Mouse (Mus musculus) midbrain, embryonic 16.5 days (tissue): ENCODE measurements around the gene Loxl1. TPM values are rescaled to one million over a fixed set of nuclear protein-coding genes. Genes with fewer than 3 reads are reported as not detected.

Experiments
- ATAC-seq: fragments of 200-750 bp; cut with Nextera tagmentation; 2 replicates; pipeline ENCODE4 v1.8.0; 2017; ENCODE audit warnings: moderate TSS enrichment
- H3K27ac ChIP-seq: fragments of 300-500 bp; sonication (generic); 2 replicates; pipeline ENCODE4 v1.5.1; 2014; ENCODE audit warnings: mild to moderate bottlenecking, low read length, mixed read lengths
- H3K27me3 ChIP-seq: fragments of 300-500 bp; sonication (generic); 2 replicates; pipeline ENCODE4 v1.6.1; 2014; ENCODE audit warnings: low read depth, low read length, mixed read lengths; ENCODE audit not compliant: control insufficient read depth, insufficient read depth
- H3K36me3 ChIP-seq: fragments of 300-500 bp; sonication (generic); 2 replicates; pipeline ENCODE4 v1.6.1; 2014; ENCODE audit warnings: mild to moderate bottlenecking, low read length, moderate library complexity, mixed read lengths; ENCODE audit not compliant: control insufficient read depth, insufficient read depth
- H3K4me1 ChIP-seq: fragments of 300-500 bp; sonication (generic); 2 replicates; pipeline ENCODE4 v1.6.1; 2014; ENCODE audit warnings: mild to moderate bottlenecking, low read length, mixed read lengths; ENCODE audit not compliant: control insufficient read depth, insufficient read depth
- H3K4me2 ChIP-seq: fragments of 300-500 bp; sonication (generic); 2 replicates; pipeline ENCODE4 v1.6.1; 2014; ENCODE audit warnings: mild to moderate bottlenecking, low read length, mixed read lengths
- H3K4me3 ChIP-seq: fragments of 300-500 bp; sonication (generic); 2 replicates; pipeline ENCODE4 v1.5.1; 2014; ENCODE audit warnings: low read depth, mild to moderate bottlenecking, low read length, moderate library complexity, mixed read lengths
- H3K9ac ChIP-seq: fragments of 300-500 bp; sonication (generic); 2 replicates; pipeline ENCODE4 v1.6.1; 2014; ENCODE audit warnings: low read depth, low read length, mixed read lengths
- H3K9me3 ChIP-seq: fragments of 300-500 bp; sonication (generic); replicated peaks from 2 replicates; pipeline ENCODE4 v1.6.1; 2014; ENCODE audit warnings: mild to moderate bottlenecking, low read length, mixed read lengths; ENCODE audit not compliant: control insufficient read depth, poor library complexity, severe bottlenecking
- WGBS: fragments of 180-500 bp; shearing (Covaris S2); extraction: QIAGEN DNeasy Blood & Tissue Kit; methylation state at CpG from one replicate; pipeline ENCODE4 v1.1.7; 2014; 5-methylcytosine and 5-hydroxymethylcytosine counted together
- polyA plus RNA-seq: library from polyadenylated mRNA; unstranded; fragments of >200 nt; fragmentation: Nextera tagmentation; extraction: Ambion mirVana; gene quantifications from 2 replicates; pipeline ENCODE4 v1.2.1, GENCODE M21; 2015

Gene Loxl1
- polyA plus RNA-seq, 1 experiment from 2014 or later, result 4.8 TPM

DNA sequence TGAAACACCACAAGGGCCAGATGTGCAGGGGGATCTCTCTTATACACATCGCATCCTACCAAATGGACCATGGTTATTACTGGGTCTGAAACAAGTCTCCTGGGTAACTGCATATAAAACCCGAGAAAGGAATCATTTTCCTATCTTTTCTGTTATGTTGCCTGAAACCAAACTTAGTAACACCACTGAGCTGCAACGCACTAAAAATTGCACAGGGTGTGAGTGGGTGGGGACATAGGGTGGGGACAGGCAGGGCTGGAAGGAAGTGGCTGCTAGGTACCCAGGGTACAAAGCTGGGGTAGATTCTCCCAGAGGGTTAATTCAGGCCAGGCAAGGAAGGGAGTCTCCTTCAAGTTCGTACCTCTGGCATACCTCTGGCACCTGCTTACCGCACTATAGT, 70.3 kb downstream of the Loxl1 start:
- ATAC-seq, result no peak

DNA sequence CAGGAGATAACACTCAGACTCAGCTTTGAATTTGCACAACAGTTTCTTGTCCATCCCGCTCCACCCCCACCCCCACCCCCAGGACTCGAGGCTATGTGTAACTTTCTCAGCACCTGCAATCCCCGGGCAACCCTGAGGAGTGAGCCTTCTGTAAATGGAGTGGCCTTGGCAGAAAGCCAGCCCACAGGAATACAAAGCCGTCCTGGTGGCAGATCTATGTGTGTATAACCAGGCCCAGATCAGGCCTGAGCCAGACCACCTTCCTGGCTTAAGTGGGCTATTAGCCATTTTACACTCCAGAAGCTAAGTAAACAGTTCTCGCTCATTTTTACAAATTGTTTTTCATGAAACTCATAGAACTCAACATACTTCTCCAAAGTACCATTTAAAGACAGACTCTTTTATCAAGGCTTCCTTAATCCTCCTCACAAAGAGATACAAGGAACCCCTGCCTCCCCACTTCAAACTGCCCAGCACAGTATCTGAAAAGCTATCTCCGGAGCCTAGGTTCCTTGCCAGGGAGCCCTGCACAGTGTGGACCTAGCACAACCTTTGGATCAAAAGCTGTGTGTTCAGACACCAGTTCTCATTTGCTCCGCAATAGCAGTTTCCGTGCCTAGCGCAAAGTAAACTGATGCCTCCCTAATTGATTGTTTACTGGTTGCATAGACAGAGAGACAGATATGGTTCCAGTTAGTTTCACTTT, 71.1 kb downstream of the Loxl1 start:
- Histone ChIP-seq H3K9me3 (no peaks in the 10 kb centered on the region), H3K9ac (no peak overlapping the region), H3K4me2 (no peak overlapping the region), H3K27me3 (no peaks in the 10 kb centered on the region), H3K27ac (no peak overlapping the region), H3K4me3 (no peak overlapping the region), H3K4me1 (peaks cover 8% of the 10 kb centered on the region; the same call in 1 of the 2 replicates), H3K36me3 (no peaks in the 10 kb centered on the region)
- ATAC-seq, result no peak
- 42% methylated on average over 9 of the region's 9 CpGs for WGBS

More for the DNA sequence above, 70.3 kb downstream of the Loxl1 start:
- Histone ChIP-seq H3K27ac (no peak overlapping the region), H3K27me3 (no peaks in the 10 kb centered on the region), H3K36me3 (no peaks in the 10 kb centered on the region), H3K4me3 (no peak overlapping the region), H3K4me2 (no peak overlapping the region), H3K9ac (no peak overlapping the region), H3K9me3 (no peaks in the 10 kb centered on the region), H3K4me1 (peaks cover 11% of the 10 kb centered on the region; the same call in 1 of the 2 replicates)
- WGBS, result 90% methylated on average over 5 of the region's 5 CpGs

Other genes with a start within 250 kb of the Loxl1 start
- gene Stra6, start 249.4 kb downstream of the Loxl1 start, polyA plus RNA-seq, result 8.1 and 9.7 TPM in 2 replicates
- 0.31 and 0.90 TPM in 2 replicates for gene Ccdc33, start 194.4 kb downstream of the Loxl1 start, polyA plus RNA-seq
- 24.4 and 26.2 TPM in 2 replicates for gene Islr, start 108.9 kb downstream of the Loxl1 start, polyA plus RNA-seq
- 38.0 and 42.3 TPM in 2 replicates for gene Islr2, start 108.9 kb downstream of the Loxl1 start, polyA plus RNA-seq
- 3.5 and 3.9 TPM in 2 replicates for gene Pml, start 63.4 kb downstream of the Loxl1 start, polyA plus RNA-seq
- gene Stoml1, start 60.0 kb downstream of the Loxl1 start, polyA plus RNA-seq, result 134 and 144 TPM in 2 replicates
- not detected in 2 replicates for gene Tbc1d21, start 57.3 kb upstream of the Loxl1 start, polyA plus RNA-seq
- 6.7 and 7.2 TPM in 2 replicates for gene Insyn1, start 175.4 kb upstream of the Loxl1 start, polyA plus RNA-seq
- 28.9 and 30.9 TPM in 2 replicates for gene Cd276, start 242.3 kb upstream of the Loxl1 start, polyA plus RNA-seq